Mouse (Mus musculus): ENCODE measurements around the gene Zmiz1. TPM values are rescaled to one million over a fixed set of nuclear protein-coding genes. Genes with fewer than 3 reads are reported as not detected.

Gene Zmiz1
- polyA plus RNA-seq, 1 experiment, result 27.2 TPM

DNA sequence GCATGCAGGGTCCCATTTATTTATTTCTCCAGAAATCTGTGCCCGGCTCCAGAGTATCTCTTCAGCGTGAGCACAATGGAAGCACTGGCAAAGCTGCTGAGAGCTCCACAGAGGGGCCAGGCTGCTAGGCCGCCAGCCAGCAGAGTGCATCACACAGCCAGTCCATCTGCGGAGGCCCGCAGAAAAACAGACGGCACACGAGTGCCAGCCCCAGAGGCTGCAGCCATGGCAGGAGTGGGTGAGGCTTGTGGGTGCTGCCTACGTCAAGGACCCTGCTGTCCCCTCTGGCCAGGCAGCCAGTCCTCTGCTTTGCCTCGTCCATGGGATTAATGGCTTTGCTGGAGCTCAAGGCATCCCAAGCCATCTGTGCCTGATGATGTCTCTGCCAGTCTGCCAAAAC, 19.8 kb downstream of the Zmiz1 start:
- Histone ChIP-seq H3K4me3 (replicated peaks; ENCODE audit: control insufficient read depth, low read depth, low read length) (no peak overlapping the region), H3K4me1 (ENCODE audit: control insufficient read depth, insufficient read depth, low read length) (peaks cover 27% of the 10 kb centered on the region), H3K27ac (ENCODE audit: control insufficient read depth, insufficient read depth, low read depth, low read length, poor library complexity) (no peak overlapping the region)
- TF ChIP-seq POLR2A (IDR thresholded peaks at IDR 0.05; ENCODE audit: borderline replicate concordance, control insufficient read depth, low read depth, low read length), result no peak
- no peak for TF ChIP-seq CTCF (IDR thresholded peaks at IDR 0.05; ENCODE audit: control insufficient read depth, insufficient read depth, low read length)
- WGBS, result 82% methylated on average over 9 of the region's 9 CpGs

DNA sequence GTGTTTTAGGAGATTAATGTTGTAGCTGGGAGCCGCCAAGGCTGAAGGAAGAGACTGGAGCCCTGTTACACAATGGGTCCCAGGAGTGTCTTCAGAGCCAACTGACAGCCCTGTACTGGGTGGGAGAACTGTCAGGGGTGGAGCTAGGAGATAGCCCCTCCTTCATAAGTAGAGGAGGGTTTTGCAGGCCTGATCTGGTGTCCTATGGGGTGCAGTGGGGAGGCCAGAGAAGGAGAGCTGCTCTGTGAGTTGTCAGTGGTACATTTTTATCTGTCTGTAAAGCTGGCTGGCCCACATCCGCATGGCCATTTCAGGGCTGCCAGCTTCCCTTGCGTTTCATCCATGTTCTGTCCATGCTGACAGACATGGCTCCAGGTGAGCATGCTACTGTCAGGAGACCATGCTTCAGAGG, 20.9 kb downstream of the Zmiz1 start:
- H3K27ac ChIP-seq (ENCODE audit: control insufficient read depth, insufficient read depth, low read depth, low read length, poor library complexity), result peak overlapping the region; percentile 46
- TF ChIP-seq POLR2A (IDR thresholded peaks at IDR 0.05; ENCODE audit: borderline replicate concordance, control insufficient read depth, low read depth, low read length) (no peak), CTCF (IDR thresholded peaks at IDR 0.05; ENCODE audit: control insufficient read depth, insufficient read depth, low read length) (no peak; the same call in 1 of the 2 replicates)

DNA sequence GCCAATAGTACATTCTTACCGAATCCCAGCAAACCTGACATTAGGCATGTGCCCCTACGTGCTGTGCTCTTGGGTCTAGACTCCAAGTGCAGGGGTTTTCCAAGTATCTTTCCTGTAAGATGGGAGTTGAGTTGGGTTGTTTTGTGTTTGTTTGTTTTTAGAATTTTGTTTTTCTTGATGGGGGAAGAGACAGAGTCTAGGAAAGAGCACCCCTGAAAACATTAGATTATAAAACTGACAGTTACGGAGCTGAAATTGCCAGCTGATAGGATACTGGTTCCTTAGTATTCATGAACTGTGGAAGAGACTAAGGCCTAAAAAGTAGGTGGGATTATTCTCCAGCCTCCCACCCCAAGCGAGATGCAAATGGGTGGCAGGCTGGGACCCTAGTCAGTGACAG, 21.5 kb downstream of the Zmiz1 start:
- H3K27ac ChIP-seq (ENCODE audit: control insufficient read depth, insufficient read depth, low read depth, low read length, poor library complexity), result peak overlapping the region; percentile 87
- 73% methylated on average over 4 of the region's 4 CpGs for WGBS
- no peak overlapping the region for H3K4me3 ChIP-seq (replicated peaks; ENCODE audit: control insufficient read depth, low read depth, low read length)
- H3K4me1 ChIP-seq (ENCODE audit: control insufficient read depth, insufficient read depth, low read length), result peaks cover 24% of the 10 kb centered on the region
- no peak for TF ChIP-seq CTCF (IDR thresholded peaks at IDR 0.05; ENCODE audit: control insufficient read depth, insufficient read depth, low read length)
- TF ChIP-seq POLR2A (IDR thresholded peaks at IDR 0.05; ENCODE audit: borderline replicate concordance, control insufficient read depth, low read depth, low read length), result no peak

More for the DNA sequence above, 20.9 kb downstream of the Zmiz1 start:
- Histone ChIP-seq H3K4me3 (replicated peaks; ENCODE audit: control insufficient read depth, low read depth, low read length) (no peak overlapping the region), H3K4me1 (ENCODE audit: control insufficient read depth, insufficient read depth, low read length) (peaks cover 24% of the 10 kb centered on the region)
- 24% methylated on average over 3 of the region's 3 CpGs for WGBS

DNA sequence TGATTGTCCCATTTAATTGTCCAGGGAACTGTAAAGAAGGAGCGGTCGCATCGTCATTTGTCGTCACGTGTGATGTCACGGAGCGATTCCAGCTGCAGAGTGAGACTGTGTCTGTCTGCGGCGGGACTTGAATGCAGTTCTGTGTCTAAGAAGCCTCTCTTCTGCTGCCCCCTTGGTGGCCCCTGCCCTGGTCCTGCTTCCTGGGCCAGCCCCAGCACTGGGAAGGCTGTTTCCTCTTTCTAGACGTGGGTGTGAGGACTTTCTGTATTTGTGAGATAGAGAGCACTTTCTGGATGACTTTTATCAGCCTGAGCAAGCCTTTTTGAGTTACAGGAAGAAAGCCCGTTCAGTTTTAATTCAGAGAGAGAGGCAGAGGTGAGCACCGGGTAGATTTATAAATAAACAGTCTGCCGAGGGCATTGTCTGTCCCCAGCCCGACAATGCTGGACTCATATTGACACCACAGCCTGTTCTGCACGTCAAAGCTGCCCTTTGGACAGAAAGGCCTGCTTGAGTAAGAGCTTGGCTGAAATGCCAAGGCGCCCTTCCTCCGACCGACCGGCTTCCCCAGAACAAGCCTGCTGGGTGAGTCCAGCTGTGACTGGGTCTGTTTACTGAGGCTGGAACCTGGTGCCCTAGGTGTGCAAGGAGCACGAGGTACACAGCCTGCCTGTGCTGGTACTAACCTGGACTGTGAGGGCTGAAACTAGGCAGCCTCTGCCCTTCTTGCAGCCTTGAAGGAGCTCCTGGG, 22.1 kb downstream of the Zmiz1 start:
- H3K4me1 ChIP-seq (ENCODE audit: control insufficient read depth, insufficient read depth, low read length), result peaks cover 23% of the 10 kb centered on the region
- TF ChIP-seq POLR2A (IDR thresholded peaks at IDR 0.05; ENCODE audit: borderline replicate concordance, control insufficient read depth, low read depth, low read length) (no peak; the same call in 1 of the 2 replicates), CTCF (IDR thresholded peaks at IDR 0.05; ENCODE audit: control insufficient read depth, insufficient read depth, low read length) (no peak)
- H3K4me3 ChIP-seq (replicated peaks; ENCODE audit: control insufficient read depth, low read depth, low read length), result peak overlapping the region; percentile 49
- WGBS, result 9% methylated on average over 20 of the region's 20 CpGs
- peak overlapping the region; percentile 87 for H3K27ac ChIP-seq (ENCODE audit: control insufficient read depth, insufficient read depth, low read depth, low read length, poor library complexity)

DNA sequence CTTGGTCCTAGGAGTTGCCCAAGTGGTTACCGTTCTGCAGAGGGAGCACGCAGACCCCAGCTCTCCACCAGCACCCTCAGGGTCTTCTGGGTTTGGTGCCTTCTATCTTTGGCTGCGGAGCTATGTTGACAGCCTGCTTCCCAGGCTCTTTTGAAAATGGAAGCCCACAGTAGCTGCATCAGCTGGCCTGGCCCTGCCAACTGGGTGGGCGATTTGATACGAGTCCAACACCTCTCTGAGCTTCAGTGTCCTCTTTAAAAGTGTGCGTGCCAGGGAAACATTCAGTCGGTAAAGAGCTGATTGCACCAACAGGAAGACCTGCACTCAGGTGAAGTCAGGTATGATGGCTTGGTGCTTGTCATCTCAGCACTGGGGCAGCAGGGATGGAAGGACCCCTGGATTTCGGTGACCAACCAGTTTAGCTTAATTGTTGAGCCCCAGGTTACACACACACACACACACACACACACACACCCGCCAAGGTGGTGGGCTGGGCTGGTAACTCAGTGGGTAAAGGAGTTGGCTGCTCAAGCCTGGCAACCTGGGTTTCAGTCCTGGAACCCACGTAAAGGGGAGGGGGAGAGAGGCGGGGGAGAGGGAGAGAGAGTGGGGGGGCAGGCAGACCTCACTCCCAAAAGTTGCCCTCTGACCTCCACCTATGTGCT, 22.8 kb downstream of the Zmiz1 start:
- TF ChIP-seq POLR2A (IDR thresholded peaks at IDR 0.05; ENCODE audit: borderline replicate concordance, control insufficient read depth, low read depth, low read length), result no peak
- no peak for TF ChIP-seq CTCF (IDR thresholded peaks at IDR 0.05; ENCODE audit: control insufficient read depth, insufficient read depth, low read length)
- Histone ChIP-seq H3K27ac (ENCODE audit: control insufficient read depth, insufficient read depth, low read depth, low read length, poor library complexity) (peak overlapping the region; percentile 87), H3K4me3 (replicated peaks; ENCODE audit: control insufficient read depth, low read depth, low read length) (peak overlapping the region; percentile 49), H3K4me1 (ENCODE audit: control insufficient read depth, insufficient read depth, low read length) (peaks cover 21% of the 10 kb centered on the region)
- 52% methylated on average over 11 of the region's 11 CpGs for WGBS

DNA sequence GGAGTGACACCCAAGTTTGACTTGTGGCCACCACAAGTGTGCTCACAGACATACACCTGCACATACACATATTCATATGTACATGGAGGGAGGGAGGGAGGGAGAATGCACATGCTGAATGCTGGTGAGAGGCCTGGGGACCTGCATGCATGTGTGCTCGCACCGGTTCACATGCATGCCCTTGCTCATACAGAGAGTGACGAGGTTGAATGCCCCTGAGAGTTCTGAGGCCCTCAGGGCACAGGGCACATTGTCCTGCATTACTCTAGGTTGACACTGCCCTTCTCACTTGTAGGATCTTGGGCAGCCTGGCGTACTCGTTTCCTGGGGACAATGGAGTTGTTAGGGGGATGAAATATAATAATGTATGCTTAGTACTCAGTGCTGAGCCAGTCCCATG, 23.4 kb downstream of the Zmiz1 start:
- 72% methylated on average over 5 of the region's 5 CpGs for WGBS
- Histone ChIP-seq H3K4me3 (replicated peaks; ENCODE audit: control insufficient read depth, low read depth, low read length) (no peak overlapping the region), H3K4me1 (ENCODE audit: control insufficient read depth, insufficient read depth, low read length) (peaks cover 26% of the 10 kb centered on the region), H3K27ac (ENCODE audit: control insufficient read depth, insufficient read depth, low read depth, low read length, poor library complexity) (no peak overlapping the region)
- no peak for TF ChIP-seq POLR2A (IDR thresholded peaks at IDR 0.05; ENCODE audit: borderline replicate concordance, control insufficient read depth, low read depth, low read length)
- TF ChIP-seq CTCF (IDR thresholded peaks at IDR 0.05; ENCODE audit: control insufficient read depth, insufficient read depth, low read length), result no peak

DNA sequence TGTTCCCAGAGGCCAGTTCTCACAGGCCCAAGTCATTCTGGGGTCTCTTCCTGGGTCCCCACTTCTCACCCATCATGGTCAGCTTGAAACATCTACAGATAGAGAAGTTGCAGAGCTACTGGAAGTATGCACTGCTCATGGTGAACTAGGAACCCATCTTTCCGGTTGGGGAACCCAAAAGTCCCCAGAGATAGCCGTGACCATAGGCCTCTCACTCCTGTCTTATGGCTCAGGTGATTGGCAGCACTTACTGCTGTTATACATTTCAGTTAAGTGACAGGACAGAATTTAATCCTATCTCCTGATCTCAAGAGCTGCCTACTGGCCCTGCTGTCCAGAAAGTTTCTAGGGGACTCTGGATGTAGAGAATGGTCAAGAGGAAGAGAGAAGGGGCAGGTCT, 24.3 kb downstream of the Zmiz1 start:
- no peak overlapping the region for H3K4me3 ChIP-seq (replicated peaks; ENCODE audit: control insufficient read depth, low read depth, low read length)
- TF ChIP-seq POLR2A (IDR thresholded peaks at IDR 0.05; ENCODE audit: borderline replicate concordance, control insufficient read depth, low read depth, low read length) (no peak), CTCF (IDR thresholded peaks at IDR 0.05; ENCODE audit: control insufficient read depth, insufficient read depth, low read length) (no peak)
- WGBS, result 51% methylated on average over 2 of the region's 2 CpGs
- H3K27ac ChIP-seq (ENCODE audit: control insufficient read depth, insufficient read depth, low read depth, low read length, poor library complexity), result no peak overlapping the region
- peaks cover 33% of the 10 kb centered on the region for H3K4me1 ChIP-seq (ENCODE audit: control insufficient read depth, insufficient read depth, low read length)

DNA sequence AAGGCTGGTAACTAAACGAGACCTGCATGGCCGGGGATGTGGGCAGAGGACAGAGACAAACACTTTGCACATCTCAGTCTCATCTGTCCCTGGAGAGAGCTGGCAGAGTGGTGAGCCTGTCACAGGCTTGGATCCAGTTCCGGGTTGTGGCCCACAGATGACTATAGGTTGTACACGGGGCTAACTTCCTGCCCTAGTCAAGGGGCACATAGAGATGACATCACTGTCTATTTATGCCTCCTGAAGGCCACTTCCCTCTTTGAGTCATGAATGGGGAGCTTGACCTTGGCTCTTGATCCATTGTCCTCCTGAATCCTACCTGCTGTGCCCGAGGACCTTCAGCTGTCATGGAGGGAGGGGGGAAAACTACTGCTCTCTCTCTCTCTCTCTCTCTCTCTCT, 25.1 kb downstream of the Zmiz1 start:
- H3K27ac ChIP-seq (ENCODE audit: control insufficient read depth, insufficient read depth, low read depth, low read length, poor library complexity), result peak overlapping the region; percentile 2; the same call in 1 of the 2 replicates
- peaks cover 36% of the 10 kb centered on the region for H3K4me1 ChIP-seq (ENCODE audit: control insufficient read depth, insufficient read depth, low read length)
- TF ChIP-seq POLR2A (IDR thresholded peaks at IDR 0.05; ENCODE audit: borderline replicate concordance, control insufficient read depth, low read depth, low read length), result no peak
- no peak for TF ChIP-seq CTCF (IDR thresholded peaks at IDR 0.05; ENCODE audit: control insufficient read depth, insufficient read depth, low read length)
- H3K4me3 ChIP-seq (replicated peaks; ENCODE audit: control insufficient read depth, low read depth, low read length), result no peak overlapping the region
- 30% methylated on average over 5 of the region's 5 CpGs for WGBS
